Mouse (Mus musculus): ENCODE results near the gene Selenbp2.

DNA sequence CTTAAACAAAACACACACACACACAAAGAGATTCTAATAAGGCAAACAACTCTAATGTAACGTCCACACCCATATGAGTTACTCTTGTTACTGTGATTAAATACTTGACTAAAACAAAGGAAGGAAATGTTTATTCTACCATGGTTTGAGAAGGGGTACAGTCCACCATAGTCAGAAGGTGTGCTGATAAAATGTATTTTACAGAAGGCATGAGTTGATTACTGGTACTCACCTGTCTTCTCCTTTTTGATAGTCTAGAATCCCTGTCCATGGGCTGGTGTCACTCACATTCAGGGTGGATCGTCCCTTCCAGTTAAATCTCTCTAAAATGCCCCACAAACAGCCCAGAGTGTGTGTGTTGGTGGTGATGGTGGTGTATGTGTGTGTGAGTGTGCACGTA is 9.5 kb downstream of the Selenbp2 start:
- no peak for TF ChIP-seq CTCF (IDR thresholded peaks at IDR 0.05; ENCODE audit: low read depth)
- TF ChIP-seq EP300 (IDR thresholded peaks at IDR 0.05; ENCODE audit: low read depth) = no peak
